Mouse (Mus musculus) testis, adult 2 months (tissue): ENCODE results near the gene Atp6v0e2.

ENCODE experiments used
- CTCF ChIP-seq: fragments of 200-500 bp; IDR thresholded peaks from 2 replicates; pipeline ENCODE4 v1.5.1; 2012; ENCODE audit warnings: low read depth, mild to moderate bottlenecking, inconsistent platforms, low read length, moderate library complexity; ENCODE audit not compliant: control insufficient read depth, insufficient read depth, insufficient replicate concordance
- POLR2A ChIP-seq: fragments of 200-500 bp; IDR thresholded peaks from 2 replicates; pipeline ENCODE4 v1.6.1; 2012; ENCODE audit warnings: low read depth, mild to moderate bottlenecking, inconsistent platforms, low read length, moderate library complexity; ENCODE audit not compliant: control insufficient read depth

DNA sequence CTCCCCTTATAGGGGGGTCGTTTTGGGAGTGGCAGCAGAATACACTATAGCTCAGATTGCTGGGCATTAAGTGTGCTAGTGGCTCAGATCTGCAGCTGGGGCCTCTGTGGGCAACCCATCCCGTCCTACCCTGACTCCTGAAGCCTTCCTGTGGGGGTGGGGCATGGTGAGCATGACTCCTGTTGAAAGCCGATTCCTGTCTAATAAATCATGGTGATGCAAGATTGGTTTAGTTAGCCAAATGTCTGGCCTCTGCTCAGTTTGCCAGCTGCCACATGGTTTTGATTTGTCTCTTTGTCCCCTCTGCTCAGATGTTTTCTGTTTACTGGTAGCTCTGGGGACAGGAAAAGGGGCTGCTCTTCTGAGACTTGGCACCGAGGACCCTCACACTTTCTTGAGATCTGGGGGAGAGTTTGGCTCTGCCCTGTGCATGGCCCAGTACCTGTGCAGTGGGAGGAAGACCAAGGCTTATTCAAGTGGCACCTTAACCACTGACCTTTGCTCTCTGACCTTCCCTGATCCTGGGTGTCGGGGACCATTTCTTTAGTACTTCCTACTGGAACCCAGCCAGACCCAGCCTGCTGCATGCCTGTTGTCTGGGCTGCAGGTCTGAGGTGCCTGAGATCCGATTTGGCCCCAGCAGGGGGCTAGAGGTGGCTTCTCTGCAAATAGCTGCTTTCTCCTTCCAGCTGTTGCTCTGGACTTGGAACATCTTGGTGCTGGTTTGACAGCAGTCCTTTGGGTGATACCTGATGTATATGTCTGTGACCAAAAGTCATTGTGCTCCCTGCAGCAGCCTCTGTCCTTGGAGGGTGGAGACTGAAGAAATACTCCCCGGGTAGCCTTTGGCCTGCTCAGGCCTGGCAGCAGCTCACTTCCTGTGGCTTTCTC is 4.4 kb downstream of the Atp6v0e2 start:
- TF ChIP-seq CTCF (no peak), POLR2A (no peak)
